Mouse (Mus musculus) neural tube, embryonic 11.5 days (tissue): ENCODE results near the gene Zfp213. TPM values are rescaled to one million over a fixed set of nuclear protein-coding genes. Genes with fewer than 3 reads are reported as not detected.
A peak's percentile ranks its signal among the peaks of the same experiment; 100 is the strongest.

Source experiments
- ATAC-seq: fragments of 200-750 bp; cut with Nextera tagmentation; 2 replicates; pipeline ENCODE4 v1.8.0; 2017; ENCODE audit warnings: moderate number of reproducible peaks, mild to moderate bottlenecking, moderate TSS enrichment, moderate library complexity; ENCODE audit not compliant: insufficient read depth, low FRiP score, low TSS enrichment
- DNase-seq: peaks from one replicate; pipeline ENCODE4 v3.0.0-alpha.2; 2015; ENCODE audit warnings: low spot score
- H3K27ac ChIP-seq: fragments of 300-500 bp; sonication (generic); 2 replicates; pipeline ENCODE4 v1.5.1; 2014; ENCODE audit warnings: low read depth, mild to moderate bottlenecking, low read length
- H3K27me3 ChIP-seq: fragments of 300-500 bp; sonication (generic); 2 replicates; pipeline ENCODE4 v1.6.1; 2014; ENCODE audit warnings: mild to moderate bottlenecking, low read length, mixed read lengths; ENCODE audit not compliant: control insufficient read depth, insufficient read depth
- H3K36me3 ChIP-seq: fragments of 300-500 bp; sonication (generic); 2 replicates; pipeline ENCODE4 v1.6.1; 2014; ENCODE audit warnings: mild to moderate bottlenecking, low read length, moderate library complexity, mixed read lengths; ENCODE audit not compliant: control insufficient read depth, insufficient read depth
- H3K4me1 ChIP-seq: fragments of 300-500 bp; sonication (generic); 2 replicates; pipeline ENCODE4 v1.6.1; 2014; ENCODE audit warnings: low read length, mixed read lengths; ENCODE audit not compliant: control insufficient read depth, insufficient read depth
- H3K4me2 ChIP-seq: fragments of 300-500 bp; sonication (generic); 2 replicates; pipeline ENCODE4 v1.6.1; 2014; ENCODE audit warnings: low read depth, mild to moderate bottlenecking, moderate library complexity
- H3K4me3 ChIP-seq: fragments of 300-500 bp; sonication (generic); 2 replicates; pipeline ENCODE4 v1.5.1; 2014; ENCODE audit warnings: low read depth, low read length
- H3K9ac ChIP-seq: fragments of 300-500 bp; sonication (generic); 2 replicates; pipeline ENCODE4 v1.6.1; 2014; ENCODE audit warnings: mild to moderate bottlenecking, low read length
- H3K9me3 ChIP-seq: fragments of 300-500 bp; sonication (generic); 2 replicates; pipeline ENCODE4 v1.6.1; 2016; ENCODE audit warnings: low read length; ENCODE audit not compliant: control insufficient read depth
- WGBS: fragments of 180-500 bp; shearing (Covaris S2); extraction: QIAGEN DNeasy Blood & Tissue Kit; methylation state at CpG from one replicate; pipeline ENCODE4 v1.1.7; 2014; 5-methylcytosine and 5-hydroxymethylcytosine counted together
- polyA plus RNA-seq: library from polyadenylated mRNA; unstranded; fragments of >200 nt; fragmentation: Nextera tagmentation; extraction: Ambion mirVana; gene quantifications from 2 replicates; pipeline ENCODE4 v1.2.1, GENCODE M21; 2014

Zfp213 gene
- polyA plus RNA-seq, 1 experiment from 2014 or later: 23.4 TPM

DNA sequence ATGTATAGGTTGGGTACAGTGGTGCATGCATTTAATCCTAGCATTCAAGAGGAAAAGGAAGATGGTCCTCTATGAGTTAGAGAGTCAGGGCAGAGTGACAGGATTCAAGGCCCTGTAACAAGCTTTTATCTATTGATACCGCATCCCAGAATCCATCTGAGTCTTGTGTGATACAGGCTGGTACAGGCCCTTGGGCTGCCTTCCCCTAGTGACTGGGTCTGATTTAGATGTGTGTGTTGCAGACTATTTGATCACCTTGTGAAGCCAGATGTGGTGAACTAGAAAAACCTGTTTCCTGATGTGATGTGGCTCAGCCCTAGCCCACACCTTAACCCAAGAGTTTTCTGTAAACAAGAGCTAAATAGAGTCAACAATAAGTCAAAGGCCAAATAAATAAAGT is 19.3 kb downstream of the Zfp213 start:
- 92% methylated on average over 1 of the region's 1 CpGs for WGBS
- ATAC-seq (no peak), DNase-seq (no peak)
- Histone ChIP-seq H3K36me3 (no peaks in the 10 kb centered on the region), H3K9ac (no peak overlapping the region), H3K27me3 (no peaks in the 10 kb centered on the region), H3K4me3 (no peak overlapping the region), H3K9me3 (no peaks in the 10 kb centered on the region), H3K27ac (no peak overlapping the region), H3K4me2 (no peak overlapping the region), H3K4me1 (no peaks in the 10 kb centered on the region)

DNA sequence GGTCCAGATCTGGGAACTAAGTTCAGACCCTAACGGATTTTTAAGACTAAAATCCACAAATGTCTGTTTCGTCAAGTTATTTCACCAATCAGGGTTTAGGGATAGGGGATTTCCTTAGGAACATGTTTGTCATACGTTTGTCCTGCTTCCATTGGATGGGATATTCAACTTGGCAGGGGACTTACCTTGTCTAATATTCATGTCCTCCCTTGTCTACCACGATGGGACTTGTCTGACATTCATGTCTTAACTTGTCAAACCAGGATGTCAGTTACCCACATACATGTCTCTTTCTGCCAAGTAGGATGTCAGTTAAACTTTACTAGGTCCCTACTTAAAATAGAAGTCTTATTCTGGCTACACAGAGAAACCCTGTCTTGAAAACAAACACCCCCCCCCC is 20.1 kb downstream of the Zfp213 start:
- Histone ChIP-seq H3K9me3 (no peaks in the 10 kb centered on the region), H3K27me3 (no peaks in the 10 kb centered on the region), H3K4me3 (no peak overlapping the region), H3K4me1 (no peaks in the 10 kb centered on the region), H3K27ac (no peak overlapping the region), H3K4me2 (no peak overlapping the region), H3K9ac (no peak overlapping the region), H3K36me3 (no peaks in the 10 kb centered on the region)
- no peak for ATAC-seq
- 73% methylated on average over 4 of the region's 4 CpGs for WGBS
- no peak for DNase-seq

DNA sequence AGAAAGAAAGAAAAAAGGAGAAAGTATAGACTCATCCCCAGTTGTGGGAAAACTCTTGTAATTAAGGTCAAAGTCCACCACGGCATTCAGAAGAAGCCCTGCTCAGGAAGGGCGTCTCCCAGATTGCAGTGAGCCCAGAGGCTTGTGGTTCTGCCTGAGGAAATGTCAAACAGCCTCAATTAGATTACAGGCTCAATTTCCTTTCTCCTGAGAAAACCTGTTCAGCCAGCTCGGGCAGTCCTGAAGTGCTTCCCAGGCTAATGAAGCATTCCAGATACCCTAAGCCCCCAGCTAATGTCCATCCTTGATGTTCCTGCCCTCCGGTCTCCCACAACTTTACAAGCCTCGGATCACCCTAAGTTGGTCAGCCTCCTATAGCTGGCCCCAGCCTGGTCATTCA is 20.7 kb downstream of the Zfp213 start:
- DNase-seq: no peak

DNA sequence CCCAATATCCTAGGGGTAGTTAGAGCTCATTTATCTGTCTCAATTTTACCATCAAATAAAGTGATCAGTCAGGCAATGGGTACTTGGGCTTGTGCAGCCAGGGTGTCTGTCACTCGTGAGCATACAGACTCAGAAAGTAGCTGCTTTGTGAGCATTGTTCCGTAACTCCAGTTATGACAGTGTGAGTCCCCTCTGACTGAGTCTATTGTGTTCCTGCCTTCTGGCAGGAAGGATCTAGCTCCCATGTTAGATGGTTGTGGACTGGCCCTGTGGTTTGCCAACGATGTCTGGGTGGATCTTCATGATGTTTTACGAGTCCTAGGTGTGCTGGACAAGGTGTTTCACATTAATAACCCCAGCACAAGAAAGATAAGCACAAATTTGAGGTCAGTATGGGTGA is 21.2 kb downstream of the Zfp213 start:
- H3K4me3 ChIP-seq: no peak overlapping the region
- no peaks in the 10 kb centered on the region for H3K9me3 ChIP-seq
- no peak overlapping the region for H3K9ac ChIP-seq
- no peak for DNase-seq
- 54% methylated on average over 4 of the region's 4 CpGs for WGBS
- peaks cover 2% of the 10 kb centered on the region; the same call in 1 of the 2 replicates for H3K27me3 ChIP-seq
- no peaks in the 10 kb centered on the region for H3K4me1 ChIP-seq
- ATAC-seq: no peak
- H3K27ac ChIP-seq: no peak overlapping the region
- no peaks in the 10 kb centered on the region for H3K36me3 ChIP-seq
- H3K4me2 ChIP-seq: no peak overlapping the region

More for the DNA sequence above, 20.7 kb downstream of the Zfp213 start:
- H3K9me3 ChIP-seq: no peaks in the 10 kb centered on the region
- H3K27ac ChIP-seq: no peak overlapping the region
- no peaks in the 10 kb centered on the region for H3K36me3 ChIP-seq
- no peak overlapping the region for H3K4me3 ChIP-seq
- no peak overlapping the region for H3K4me2 ChIP-seq
- H3K27me3 ChIP-seq: no peaks in the 10 kb centered on the region
- no peak for ATAC-seq
- WGBS: 41% methylated on average over 5 of the region's 5 CpGs
- no peaks in the 10 kb centered on the region for H3K4me1 ChIP-seq
- no peak overlapping the region for H3K9ac ChIP-seq

DNA sequence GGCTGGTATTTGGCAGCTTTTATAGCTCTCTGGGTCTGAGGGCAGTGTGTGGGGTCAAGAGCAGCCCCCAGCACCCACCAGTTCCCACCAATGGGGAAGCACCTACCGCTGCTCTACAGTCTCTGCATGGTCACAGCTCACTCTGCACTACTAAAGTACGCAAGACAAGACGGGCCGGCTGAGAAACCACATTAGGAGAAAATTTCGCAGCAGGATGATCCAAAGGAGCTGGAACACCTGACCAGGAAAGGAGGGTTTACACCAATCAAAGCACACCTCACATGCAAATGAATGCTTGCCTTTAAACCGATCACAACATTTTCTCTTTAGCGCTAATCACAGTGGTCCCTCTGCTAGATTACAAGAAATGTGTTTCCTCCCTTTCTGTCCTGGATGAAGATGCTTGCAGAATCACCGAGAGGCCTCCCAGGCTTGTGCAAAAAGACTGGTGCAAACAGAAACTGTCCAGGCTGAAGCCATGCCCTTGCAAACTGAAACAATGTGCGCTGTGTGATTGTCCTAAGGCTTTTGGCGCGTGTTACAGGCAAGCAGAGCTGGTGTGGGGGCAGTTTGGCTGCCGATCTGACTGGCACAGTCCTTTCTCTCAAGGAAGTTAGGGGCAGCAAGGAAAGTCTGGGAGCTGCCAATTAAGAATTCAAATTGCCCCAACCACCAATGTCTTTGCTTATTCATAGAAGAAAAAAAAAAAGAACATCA is 21.9 kb downstream of the Zfp213 start:
- peak; percentile 18 for DNase-seq

DNA sequence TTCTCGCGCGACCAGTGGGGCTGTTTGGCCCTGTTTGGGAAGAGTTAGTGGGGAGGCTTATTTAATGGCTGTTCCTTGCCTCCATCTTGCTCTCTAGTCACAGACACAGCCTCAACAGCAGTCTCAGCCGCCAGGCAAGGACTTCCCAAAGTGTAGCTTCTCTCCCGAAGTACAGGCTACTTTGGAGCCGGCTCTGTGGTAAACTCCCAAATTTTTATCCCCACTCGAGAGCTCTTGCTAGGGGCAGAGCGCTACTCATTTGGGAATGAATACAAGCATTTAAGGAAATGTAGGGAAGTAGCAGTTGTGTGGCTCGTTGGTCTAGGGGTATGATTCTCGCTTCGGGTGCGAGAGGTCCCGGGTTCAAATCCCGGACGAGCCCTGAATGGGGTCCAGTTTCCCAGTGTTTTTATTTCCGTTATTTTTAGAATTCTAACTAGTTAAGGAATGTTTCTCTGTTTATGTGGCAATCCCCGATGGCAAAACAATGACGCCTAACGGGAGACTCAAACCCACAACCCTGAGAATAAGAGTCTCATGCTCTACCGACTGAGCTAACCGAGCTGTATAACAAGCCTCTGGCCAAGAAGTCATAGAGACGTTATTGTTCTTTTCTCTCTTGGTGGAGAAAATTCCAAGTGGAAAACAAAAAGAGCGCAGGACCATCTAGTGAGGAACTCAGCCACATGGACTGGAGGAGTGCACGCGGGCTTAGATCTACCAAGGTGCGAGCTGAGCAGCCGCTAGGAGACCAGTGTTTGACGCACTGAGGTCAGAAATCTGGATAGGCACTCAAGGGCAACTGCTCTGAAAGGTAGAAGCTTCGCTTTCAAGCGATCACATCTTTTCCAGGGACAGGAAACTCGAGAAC is 23.2 kb downstream of the Zfp213 start:
- peak; percentile 56 for DNase-seq
- 8% methylated on average over 31 of the region's 31 CpGs for WGBS
- no peak overlapping the region for H3K27ac ChIP-seq
- H3K36me3 ChIP-seq: no peaks in the 10 kb centered on the region
- H3K4me2 ChIP-seq: peak overlapping the region; percentile 29
- peak overlapping the region; percentile 19 for H3K4me3 ChIP-seq
- no peaks in the 10 kb centered on the region for H3K9me3 ChIP-seq
- peaks cover 8% of the 10 kb centered on the region; the same call in 1 of the 2 replicates for H3K27me3 ChIP-seq
- no peaks in the 10 kb centered on the region for H3K4me1 ChIP-seq
- H3K9ac ChIP-seq: no peak overlapping the region
- peak; percentile 58 for ATAC-seq

More for the DNA sequence above, 21.9 kb downstream of the Zfp213 start:
- Histone ChIP-seq H3K4me1 (no peaks in the 10 kb centered on the region), H3K27ac (no peak overlapping the region), H3K4me3 (no peak overlapping the region), H3K4me2 (peak overlapping the region; percentile 24), H3K9ac (no peak overlapping the region), H3K27me3 (peaks cover 6% of the 10 kb centered on the region; the same call in 1 of the 2 replicates), H3K9me3 (no peaks in the 10 kb centered on the region), H3K36me3 (no peaks in the 10 kb centered on the region)
- 15% methylated on average over 12 of the region's 12 CpGs for WGBS
- no peak for ATAC-seq

DNA sequence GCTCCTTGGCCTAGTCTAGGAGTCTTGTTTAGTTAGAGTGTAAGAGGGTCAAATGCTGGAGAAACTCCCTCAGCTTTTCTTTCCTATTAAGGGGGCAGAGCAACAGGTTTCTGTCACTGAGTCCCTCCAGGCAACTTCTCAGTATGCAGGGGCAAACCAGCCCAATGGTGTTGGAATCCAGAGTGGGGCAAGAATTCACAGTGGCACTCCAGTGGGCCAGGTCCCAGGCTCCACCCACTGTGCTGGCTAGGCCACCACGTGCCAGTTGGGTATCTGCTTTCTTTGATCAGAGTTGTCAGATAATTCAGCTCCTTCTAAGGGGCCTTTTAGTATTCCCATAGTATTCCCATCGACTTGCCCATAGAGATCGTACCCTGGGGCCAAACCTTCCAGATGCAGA is 23.9 kb downstream of the Zfp213 start:
- Histone ChIP-seq H3K4me1 (no peaks in the 10 kb centered on the region), H3K27me3 (peaks cover 8% of the 10 kb centered on the region; the same call in 1 of the 2 replicates), H3K4me3 (no peak overlapping the region), H3K9me3 (no peaks in the 10 kb centered on the region), H3K9ac (no peak overlapping the region), H3K27ac (no peak overlapping the region), H3K4me2 (no peak overlapping the region), H3K36me3 (no peaks in the 10 kb centered on the region)
- DNase-seq (no peak), ATAC-seq (no peak)
- 40% methylated on average over 3 of the region's 3 CpGs for WGBS

DNA sequence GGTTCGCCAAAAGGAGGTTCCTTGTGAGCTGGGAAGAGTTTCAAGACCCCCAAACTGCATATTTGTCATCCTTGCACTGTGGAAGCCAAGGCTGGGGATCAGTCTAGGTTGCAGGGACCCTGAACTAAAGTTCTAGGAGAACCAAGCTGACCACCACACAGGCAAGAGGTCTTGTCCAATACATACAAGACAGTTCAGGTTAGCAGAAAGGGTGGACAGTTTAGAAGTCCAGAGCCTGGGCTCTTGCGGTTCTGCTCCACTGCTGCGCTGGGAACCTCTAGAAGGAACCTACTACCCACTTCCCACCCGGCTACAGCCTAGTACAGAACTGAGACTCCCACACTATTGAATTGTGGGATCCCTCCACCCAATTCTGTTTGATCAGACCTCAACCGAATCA is 24.4 kb downstream of the Zfp213 start:
- no peak overlapping the region for H3K4me2 ChIP-seq
- H3K27ac ChIP-seq: no peak overlapping the region
- H3K9me3 ChIP-seq: no peaks in the 10 kb centered on the region
- H3K36me3 ChIP-seq: no peaks in the 10 kb centered on the region
- no peak for DNase-seq
- no peaks in the 10 kb centered on the region for H3K4me1 ChIP-seq
- 85% methylated on average over 5 of the region's 5 CpGs for WGBS
- no peak overlapping the region for H3K9ac ChIP-seq
- H3K27me3 ChIP-seq: peaks cover 8% of the 10 kb centered on the region; the same call in 1 of the 2 replicates
- no peak for ATAC-seq
- no peak overlapping the region for H3K4me3 ChIP-seq
